Mouse (Mus musculus): ENCODE measurements around the gene Nif3l1.

The Nif3l1 gene

DNA sequence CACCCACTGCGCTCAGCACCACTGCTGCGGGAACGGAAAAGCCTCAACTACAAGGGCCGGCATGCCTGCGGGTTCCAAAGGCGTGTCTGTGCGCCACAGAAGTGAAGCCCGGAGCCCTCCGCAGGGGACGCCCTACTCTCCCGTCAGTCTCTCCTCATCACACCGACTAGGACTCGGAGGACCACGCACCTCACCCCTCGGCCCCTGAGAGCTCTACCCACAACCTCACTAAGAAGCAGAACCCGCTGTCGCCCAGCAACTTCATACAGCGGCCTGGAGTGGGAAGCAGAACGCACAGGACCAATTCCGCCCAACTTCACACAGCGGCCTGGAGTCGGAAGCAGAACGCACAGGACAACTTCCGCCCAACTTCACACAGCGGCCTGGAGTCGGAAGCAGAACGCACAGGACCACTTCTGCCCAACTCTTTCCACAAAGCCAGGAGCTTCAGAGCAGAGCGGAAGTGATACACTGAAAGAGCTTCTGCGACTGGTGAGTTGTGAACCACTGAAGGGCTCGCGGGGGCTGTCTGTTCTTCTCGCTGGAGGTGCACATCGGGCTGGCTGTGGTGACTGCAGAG, at the start of gene Nif3l1, which contains the start of gene Ppil3:
Gene Nif3l1, plus strand, starts transcription at position 9 of the 580 bp plus-strand sequence.
Gene Ppil3, minus strand, starts transcription at position 344 of the 580 bp plus-strand sequence.
- DNase-seq = peak; percentile 76

DNA sequence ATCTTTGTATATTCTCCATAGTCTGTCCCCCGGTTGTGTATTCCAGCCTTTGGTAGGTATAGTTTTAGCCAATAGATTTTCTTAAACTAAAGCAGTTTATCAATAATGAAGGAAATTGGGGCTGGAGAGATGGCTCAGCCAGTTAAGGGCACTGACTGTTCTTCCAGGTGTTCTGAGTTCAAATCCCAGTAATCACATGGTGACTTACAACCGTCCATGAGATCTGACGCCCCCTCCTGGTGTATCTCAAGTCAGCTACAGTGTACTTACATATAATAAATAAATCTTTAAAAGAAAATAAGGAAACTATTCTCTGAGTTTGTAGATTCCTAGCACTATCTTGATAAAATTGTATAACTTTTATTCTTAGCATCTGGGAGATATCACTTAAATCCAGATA, 49.6 kb upstream of the Nif3l1 start:
- DNase-seq = no peak

DNA sequence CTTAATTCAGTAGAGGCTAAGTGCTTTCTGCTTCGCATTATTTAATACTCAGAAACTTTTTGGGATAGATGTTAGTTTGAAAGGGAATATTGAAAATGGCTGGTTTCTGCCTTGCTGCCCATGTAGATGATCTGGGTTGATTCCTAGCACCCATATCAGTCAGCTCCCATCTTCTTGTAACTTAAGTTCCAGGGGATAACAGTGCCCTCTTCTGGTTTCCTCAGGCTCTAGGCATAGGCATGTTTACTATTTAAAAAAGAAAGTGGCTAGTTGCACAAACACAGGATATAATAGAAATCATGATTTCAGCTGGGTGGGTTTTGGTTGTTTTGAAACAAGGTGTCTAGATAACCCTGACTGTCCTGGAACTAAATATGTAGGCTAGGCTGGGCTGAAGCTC, 48.8 kb upstream of the Nif3l1 start:
- DNase-seq = no peak

DNA sequence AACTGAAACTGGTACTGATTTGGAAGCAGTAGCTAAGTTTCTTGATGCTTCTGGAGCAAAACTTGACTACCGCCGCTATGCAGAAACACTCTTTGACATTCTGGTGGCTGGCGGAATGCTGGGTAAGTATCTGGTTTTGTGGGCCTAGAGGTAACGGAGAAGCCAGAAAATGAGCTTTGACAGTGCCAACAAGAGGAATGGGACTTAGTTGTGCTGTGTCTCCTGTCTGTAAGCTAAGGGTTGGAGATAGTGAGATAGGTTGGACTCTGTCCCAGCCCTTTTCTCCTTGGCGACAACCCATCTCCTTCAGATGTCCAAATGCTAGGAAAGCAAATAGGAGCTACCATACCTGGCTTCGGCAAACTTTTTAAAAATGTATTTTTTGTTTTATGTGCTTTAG, 47.2 kb upstream of the Nif3l1 start:
- no peak for DNase-seq

DNA sequence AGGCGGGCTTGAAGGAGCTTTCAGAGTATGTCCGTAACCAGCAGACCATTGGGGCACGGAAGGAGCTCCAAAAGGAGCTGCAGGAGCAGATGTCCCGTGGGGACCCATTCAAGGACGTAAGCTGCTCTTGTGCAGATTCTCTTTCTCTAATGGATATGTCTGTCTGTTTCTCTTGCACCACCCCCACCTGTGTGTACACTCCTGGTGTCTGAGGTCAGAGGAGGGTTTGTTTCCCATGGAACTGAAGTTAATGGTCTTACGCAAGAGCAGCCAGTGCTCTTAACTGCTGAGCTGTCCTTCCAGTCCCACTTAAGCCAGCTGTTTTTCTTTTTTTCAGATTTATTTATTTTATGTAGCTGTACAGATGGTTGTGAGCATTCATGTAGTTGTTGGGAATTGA, 43.6 kb upstream of the Nif3l1 start:
- no peak for DNase-seq

DNA sequence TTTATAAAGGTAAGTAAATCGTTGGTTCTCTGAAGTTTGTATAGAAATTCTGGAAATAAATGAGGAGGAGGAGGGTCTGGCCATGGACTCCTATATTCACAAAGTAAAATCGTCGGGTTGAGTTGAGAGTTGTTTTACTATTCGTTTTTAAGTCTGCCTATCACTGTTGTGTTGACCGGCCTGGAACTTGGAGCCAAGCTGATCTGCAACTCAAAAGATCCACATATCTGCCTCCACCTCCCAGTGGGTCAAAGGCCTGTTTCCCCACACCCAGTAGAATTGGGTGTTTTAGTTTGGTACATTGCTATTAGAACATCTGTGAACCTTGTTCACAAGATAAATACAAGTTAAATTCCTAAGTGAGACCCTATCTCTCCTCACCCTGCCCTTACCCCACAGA, 41.2 kb upstream of the Nif3l1 start:
- no peak for DNase-seq

DNA sequence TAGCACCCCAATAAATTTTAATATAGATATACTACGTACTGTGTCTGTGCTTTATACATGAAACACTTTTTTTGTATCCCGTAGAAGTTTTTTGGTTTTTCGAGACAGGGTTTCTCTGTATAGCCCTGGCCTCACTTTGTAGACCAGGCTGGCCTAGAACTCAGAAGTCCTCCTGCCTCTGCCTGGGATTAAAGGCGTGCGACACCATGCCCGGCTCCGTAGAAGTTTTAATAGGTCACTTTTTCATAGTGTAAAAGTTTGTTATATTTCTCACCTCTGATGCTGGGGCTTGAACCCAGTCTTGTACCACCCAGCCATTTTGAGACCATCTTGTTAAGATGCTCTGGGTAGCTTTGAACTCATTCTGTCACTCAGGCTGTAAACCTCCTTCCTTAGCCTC, 37.6 kb upstream of the Nif3l1 start:
- DNase-seq = no peak

DNA sequence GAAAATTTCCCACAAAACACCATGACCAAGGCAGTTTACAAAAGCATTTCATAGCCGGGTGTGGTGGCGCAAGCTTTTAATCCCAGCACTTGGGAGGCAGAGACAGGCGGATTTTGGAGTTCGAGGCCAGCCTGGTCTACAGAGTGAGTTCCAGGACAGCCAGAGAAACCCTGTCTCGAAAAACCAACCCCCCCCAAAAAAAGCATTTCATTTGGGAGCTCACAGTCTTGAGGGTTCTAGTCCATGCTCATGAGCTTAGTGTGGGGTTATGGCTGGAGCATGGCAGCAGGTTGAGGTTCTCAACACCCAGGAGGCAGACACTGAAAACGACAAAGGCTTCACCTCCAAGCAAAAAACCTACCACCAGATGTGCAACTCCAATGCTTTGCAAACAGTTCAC, 36.8 kb upstream of the Nif3l1 start:
- DNase-seq = no peak

DNA sequence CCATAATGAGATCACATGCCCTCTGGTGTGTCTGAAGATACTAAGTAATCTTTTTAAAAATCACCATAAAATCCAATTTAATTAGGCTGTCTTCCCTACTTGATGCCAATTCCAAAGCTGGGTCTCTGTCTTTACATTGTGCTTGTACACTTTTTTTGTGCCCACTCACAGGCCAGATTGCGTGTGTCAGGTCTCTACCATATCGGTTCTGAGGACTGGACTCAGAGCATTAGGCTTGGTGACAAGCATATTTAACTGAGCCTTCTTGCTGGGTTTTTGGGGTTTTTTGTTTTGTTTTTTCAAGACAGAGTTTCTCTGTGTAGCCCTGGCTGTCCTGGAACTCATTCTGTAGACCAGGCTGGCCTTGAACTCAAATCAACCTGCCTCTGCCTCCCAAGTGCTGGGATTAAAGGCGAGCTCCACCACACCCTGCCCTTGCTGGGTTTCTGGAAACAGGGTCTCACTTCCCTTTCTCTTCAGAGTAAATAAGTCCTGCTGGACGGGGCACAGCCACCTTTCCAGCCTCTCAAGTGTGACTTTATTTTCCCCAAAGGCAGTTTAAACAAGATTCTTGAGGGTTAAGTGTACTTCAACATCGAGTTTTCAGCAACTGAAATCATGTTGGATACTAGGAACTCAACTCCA, 35.3 kb upstream of the Nif3l1 start:
- no peak for DNase-seq

DNA sequence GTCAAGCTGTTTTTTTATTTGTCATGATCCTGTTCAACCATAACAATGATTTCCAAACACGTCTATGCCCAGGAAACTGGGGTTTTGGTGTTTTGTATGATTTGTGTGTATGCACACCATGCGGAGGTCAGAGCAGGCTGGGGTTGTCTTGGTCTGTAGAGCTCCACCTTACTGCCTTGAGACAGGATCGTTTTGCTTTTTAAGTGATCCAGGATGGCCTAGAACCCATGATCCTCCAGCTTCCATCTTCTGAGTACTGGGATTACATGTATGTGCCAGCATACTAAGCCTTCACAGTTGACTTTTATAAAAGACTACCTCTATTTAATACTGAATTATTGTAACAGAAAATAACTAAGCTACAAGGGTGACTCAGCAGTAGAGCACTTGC, 34.8 kb upstream of the Nif3l1 start:
- DNase-seq = no peak

DNA sequence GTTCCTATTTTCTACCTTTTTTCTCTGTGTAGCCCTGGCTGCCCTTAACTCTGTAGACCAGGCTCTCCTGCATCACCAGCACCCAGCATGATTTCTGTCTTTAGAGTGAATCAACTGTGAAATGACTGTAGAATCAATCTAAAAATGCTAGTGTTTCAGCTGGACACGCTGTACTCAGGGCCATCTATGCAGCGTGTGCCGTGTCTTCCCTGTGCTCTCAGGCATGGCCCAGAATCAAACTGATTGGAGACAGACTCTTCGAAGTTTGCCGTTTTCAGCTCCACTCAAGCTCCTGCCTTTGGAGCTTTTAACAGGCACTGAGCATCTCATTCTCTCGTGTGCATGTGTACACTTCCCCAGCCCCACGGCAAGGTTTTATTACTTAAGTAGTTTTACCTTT, 34.2 kb upstream of the Nif3l1 start:
- DNase-seq = no peak

DNA sequence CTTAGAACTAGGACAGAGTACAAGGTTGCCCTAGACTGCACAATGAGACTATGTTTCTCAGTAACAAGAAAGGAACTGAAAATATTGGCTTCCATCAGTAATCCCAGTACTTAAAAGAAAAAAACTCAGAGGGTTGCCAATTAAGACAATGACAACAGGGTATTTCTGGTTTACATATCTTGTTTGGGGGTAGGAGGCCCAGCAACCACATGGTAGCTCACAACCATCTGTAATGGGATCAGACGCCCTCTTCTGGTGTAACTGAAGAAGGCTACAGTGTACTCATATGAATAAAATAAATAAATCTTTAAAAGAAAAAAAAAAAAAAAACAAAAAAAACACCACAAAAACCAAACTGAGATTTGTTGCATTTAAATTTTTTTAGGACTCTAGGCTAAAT, 29.5 kb upstream of the Nif3l1 start:
- no peak for DNase-seq

DNA sequence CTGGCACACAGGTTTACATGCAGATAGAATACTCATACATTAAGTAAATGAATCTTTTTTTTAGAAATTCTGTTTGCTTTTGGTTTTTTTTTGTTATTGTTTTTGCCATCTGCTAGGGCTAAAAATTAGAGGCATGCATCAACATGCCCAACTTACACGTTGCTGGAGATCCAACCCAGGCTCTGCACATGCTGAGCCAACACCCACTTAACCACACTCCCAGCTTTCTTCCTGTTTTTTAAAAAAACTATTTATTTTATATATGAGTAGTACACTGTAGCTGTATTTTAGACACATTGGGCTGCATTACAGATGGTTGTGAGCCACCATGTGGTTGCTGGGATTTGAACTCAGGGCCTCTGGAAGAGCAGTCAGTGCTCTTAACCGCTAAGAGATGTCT, 28.9 kb upstream of the Nif3l1 start:
- DNase-seq = no peak

DNA sequence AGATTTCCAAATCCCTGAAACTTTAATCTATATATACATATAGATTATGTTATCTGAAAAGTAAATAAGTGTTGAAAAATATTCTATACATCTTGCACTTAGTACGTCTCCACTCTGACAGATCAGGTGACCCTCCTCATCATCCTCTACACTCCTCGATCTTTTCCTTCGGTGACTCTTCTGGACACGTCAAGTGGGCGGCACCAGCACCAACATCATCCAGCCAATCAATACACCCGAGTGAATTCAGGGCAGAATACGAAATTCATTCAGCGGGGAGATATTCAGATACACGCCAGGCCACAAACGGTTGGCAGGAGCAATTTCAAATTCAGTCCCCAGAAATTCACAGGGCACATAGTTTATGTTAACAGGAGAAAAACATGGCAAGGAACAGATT, 24.9 kb upstream of the Nif3l1 start:
- DNase-seq = no peak

DNA sequence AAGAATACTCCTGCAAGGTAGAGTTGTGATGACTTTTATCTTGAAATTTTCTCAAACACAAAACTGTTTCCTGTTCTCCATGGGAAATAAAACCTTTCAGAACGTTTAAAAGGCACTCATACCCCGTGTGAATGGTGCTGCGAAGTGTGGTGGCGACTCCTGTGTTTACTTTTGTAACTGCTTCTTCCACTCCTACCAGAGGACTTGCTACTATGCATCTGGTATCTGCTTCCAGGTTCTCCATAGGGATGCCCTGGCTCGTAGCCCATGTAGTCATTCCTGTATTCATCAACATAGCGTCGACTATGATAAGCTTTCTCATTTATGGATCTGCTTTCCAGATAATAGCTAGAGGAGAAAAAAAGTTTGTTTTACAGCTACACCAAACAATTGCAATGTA, 24.0 kb upstream of the Nif3l1 start:
- no peak for DNase-seq

DNA sequence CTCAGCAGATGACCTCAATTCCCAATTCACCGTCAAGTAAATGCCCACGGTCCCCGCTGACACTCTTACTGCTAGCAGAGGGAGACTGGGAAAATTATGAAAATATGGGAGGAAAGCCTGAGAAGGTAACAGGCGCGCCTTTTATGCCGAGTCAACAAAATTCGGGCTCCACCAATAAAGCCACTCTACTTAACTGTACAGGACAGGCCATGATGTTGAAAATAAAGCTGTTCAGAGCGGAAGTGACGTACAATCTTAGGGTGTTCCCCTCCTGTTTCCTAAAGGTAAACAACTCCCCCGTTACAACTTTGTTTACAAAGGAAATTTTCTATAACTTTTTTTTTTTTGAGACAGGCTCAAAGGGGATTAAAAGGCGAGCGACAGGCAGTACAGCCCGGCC, 22.1 kb upstream of the Nif3l1 start:
- no peak for DNase-seq

DNA sequence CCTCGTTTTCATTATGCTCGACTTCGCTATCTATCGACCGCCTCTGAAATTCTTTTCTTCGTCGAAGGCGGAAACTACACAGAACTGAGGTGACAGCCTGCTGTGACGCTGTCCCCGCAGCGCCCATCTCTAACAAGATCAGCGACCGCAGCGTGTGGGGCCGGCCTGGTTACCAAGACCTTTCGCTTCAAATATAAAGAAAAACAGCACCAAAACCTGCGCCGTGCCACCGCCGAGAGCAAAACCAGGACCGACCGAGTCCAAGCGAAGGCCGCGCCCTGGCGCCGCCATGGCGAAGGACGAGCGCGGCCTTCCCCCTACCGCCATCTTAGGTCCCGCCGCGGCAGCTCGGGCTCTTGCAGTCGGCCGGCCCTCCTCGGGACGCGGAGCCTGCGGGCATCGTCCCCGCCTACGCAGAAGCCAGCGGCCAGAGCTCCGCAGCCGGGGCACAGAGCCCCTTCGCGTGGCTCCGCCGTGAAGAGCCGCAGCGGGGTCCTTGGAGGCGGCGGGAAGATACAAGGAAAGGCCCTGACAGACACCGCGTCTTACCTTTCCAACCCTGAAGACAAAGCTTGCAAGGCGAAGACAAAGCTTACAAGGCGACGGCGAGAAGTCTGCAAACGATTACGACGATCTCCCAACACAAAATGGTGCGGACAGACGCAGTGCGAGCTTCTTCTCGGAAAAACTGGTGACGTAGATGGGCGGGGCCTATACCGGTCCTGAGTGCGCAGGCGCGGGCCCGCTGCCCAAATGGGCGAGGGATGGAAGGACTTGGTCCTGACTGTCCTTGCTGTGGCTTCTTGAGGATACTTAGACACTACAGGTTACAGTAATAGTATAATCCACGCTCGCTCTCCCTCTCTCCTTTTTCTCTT, 21.3 kb upstream of the Nif3l1 start, which contains the start of gene Clk1:
Gene Clk1, minus strand, starts transcription at position 696 of the 878 bp plus-strand sequence.
- peak; percentile 96 for DNase-seq

DNA sequence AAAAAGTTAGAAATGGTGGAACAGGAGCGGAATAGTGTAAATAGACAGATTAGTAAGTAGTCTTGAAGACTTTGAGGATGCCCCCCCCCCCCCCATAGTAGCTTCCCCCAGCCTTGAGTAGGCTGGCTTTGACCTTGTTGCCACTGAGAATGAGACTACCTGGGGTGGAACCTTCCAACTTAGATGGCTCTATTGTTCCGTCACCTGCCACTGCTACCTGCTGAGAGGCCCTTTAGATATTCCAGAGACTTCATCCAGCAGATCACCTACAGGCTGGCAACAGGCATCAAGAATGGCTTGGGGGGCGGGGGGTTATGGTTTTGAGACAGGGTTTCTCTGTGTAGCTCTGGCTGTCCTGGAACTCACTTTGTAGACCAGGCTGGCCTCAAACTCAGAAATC, 20.4 kb upstream of the Nif3l1 start:
- DNase-seq = no peak

DNA sequence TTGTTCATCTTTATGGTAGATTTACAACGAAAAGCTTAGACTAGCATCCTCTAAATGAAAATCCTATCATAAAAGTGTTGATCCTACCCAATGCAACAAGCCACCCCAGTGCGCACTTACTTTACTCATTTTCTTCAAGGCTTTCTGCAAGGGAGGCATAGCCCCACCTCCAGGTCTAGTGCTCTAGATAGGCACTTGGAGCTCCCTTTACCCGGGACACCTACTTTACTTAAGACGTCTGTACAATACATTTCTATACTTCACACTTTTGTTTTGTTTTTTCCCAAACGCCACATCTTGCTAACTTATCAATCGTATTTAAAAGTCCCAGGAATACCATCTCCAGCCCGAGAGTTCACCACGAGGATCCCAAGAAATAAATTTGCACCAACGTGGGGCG, 260 bp upstream of the Nif3l1 start:
- DNase-seq = no peak

DNA sequence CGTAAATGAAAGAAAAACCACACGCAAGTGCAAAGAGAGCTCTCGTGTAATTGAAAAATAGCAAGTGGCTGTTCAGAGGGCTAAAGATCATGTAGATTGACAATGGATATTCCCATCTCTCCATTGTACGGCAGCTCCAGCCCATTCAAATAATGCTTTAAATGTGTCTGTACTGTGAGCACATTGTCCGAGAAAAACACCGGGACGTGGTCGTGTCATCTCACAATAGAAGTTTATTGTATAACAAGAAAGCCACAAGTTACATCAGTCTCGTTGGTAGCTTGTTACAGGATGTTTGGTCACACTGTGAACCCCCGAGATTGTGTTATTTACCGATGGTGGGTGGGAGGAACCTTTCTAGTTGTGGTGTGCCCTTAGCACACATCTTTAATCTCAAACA, 910 bp downstream of the Nif3l1 start:
- no peak for DNase-seq

DNA sequence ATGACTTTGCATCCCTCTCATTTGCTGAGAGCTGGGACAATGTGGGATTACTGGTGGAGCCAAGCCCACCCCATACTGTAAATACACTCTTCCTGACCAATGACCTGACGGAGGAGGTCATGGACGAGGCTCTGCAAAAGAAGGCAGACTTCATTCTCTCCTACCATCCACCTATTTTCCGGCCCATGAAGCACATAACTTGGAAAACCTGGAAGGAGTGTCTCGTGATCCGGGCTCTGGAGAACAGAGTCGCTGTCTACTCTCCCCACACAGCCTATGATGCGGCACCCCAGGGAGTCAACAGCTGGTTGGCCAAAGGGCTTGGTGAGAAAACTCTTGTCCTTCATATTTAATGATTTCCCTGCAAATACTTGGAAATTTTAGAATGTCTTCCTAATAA, 2.8 kb downstream of the Nif3l1 start:
- DNase-seq = no peak

DNA sequence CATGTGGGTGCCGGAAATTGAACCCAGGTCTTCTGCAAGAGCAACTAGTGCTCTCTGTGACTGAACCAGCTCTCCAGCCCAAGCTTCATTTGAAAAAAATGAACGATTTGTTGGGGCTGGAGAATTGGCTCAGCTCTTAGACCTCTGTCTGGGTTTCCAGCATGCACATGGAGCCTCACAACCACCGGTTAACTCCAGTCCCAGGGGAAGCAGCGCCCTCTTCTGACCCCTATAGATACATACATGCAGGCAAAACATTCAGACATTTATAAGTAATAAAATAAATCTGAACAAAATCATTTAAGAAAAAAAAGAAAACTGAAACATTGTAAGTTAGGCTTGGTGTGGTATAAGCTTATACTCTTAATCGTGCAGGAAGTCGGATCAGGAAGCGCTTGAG, 3.4 kb downstream of the Nif3l1 start:
- DNase-seq = no peak

DNA sequence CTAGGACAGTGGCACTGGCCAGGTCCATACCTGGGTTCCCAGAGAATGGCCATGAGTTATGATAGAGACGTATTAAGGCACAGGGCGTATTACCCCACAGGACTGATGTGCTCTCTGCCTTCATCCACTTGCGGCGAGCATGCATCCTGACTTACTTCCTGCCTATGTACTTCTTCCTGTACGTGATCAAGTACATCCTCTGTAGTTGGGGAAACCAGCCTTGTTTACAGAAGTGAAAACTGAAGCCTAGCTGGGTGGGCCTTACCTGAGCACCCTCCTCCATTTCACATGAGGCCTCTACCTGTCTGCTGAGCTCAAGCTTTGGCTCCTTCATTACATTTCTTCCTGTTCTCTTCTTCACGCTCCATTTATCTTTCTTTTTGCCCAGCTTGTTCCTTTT, 9.4 kb downstream of the Nif3l1 start:
- no peak for DNase-seq

DNA sequence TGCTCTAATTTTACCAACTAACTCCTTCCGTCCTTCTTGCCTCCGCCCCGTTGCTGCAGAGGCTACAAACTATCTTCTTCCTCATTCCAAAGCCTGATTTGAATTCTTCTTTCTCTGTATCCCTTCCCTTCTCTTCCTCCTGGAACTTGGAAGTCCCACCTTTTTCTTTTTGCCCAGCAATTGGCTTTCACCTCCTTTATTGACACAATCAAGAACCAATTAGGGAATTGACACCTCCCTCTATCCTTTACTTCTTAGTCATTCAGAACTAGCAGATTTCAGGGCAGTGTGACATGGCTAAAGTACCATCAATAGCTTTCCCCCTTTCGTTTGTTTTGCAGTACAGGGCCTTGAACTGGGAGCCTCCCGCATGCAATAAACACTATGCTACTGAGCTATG, 13.2 kb downstream of the Nif3l1 start:
- no peak for DNase-seq
